Comparison of ENCODE assay signal across 12 mouse cellular contexts in genomic region chr17:12103781-12104180, GRCm38 (mm10). TPM values are rescaled to one million over a fixed set of nuclear protein-coding genes. Genes with fewer than 3 reads are reported as not detected.
A peak's percentile ranks its signal among the peaks of the same experiment; 100 is the strongest.
DNase-seq lines count a peak whose midpoint lies in the region; ATAC-seq and TF ChIP-seq lines count a peak whose summit lies in the region.
"Had no signal": no experiment of that assay in that cellular context is flagged by ENCODE, and none has a peak within 500 bp of the region (broad histone marks: within the 10 kb centered on the region; RNA-seq: fewer than 3 reads in every experiment).

No protein-coding gene starts in this region.

- no peak overlapping the region for H3K27ac ChIP-seq in lung, embryonic 14.5 days (ENCODE audit: low read depth)
- H3K27ac ChIP-seq in embryonic facial prominence, embryonic 11.5 days (replicated peaks; ENCODE audit: low read depth, low read length), result no peak overlapping the region
- H3K27ac ChIP-seq: embryonic facial prominence, embryonic 13.5 days; hindbrain, embryonic 15.5 days had no signal

- H3K4me2 ChIP-seq in lung, embryonic 14.5 days, result no peak overlapping the region
- H3K4me2 ChIP-seq in embryonic facial prominence, embryonic 11.5 days (ENCODE audit: low read depth, low read length), result no peak overlapping the region
- H3K4me2 ChIP-seq: embryonic facial prominence, embryonic 13.5 days; hindbrain, embryonic 15.5 days had no signal

- no peaks in the 10 kb centered on the region for H3K36me3 ChIP-seq in lung, embryonic 14.5 days (ENCODE audit: insufficient read depth)
- H3K36me3 ChIP-seq in embryonic facial prominence, embryonic 11.5 days (replicated peaks; ENCODE audit: control insufficient read depth, insufficient read depth, low read depth, low read length), result no peaks in the 10 kb centered on the region; the same call in 1 of the 2 replicates
- H3K36me3 ChIP-seq: embryonic facial prominence, embryonic 13.5 days; hindbrain, embryonic 15.5 days had no signal

- H3K4me3 ChIP-seq in lung, embryonic 14.5 days (ENCODE audit: low read depth, low read length), result no peak overlapping the region
- no peak overlapping the region for H3K4me3 ChIP-seq in embryonic facial prominence, embryonic 11.5 days (ENCODE audit: low read depth, low read length)
- H3K4me3 ChIP-seq: embryonic facial prominence, embryonic 13.5 days; hindbrain, embryonic 15.5 days had no signal

- peak; percentile 31 for DNase-seq in CD4-positive, CD25-positive, alpha-beta regulatory T cell, adult 2 months (ENCODE audit: low read depth, low spot score)
- DNase-seq in lung, embryonic 14.5 days, result peak; percentile 55
- DNase-seq in lung, adult 18-20 months, result no peak
- DNase-seq in embryonic facial prominence, embryonic 11.5 days (ENCODE audit: low spot score), result peak; percentile 14
- DNase-seq in spleen, postnatal 14 days (ENCODE audit: low spot score in 2 of 2), result peak; percentile 22 to 33
- DNase-seq in MN1 (ENCODE audit: low spot score), result no peak
- DNase-seq: heart, adult 11 months; retina, postnatal 1 day had no signal

- no peaks in the 10 kb centered on the region for H3K27me3 ChIP-seq in lung, embryonic 14.5 days (ENCODE audit: insufficient read depth, low read length)
- no peaks in the 10 kb centered on the region for H3K27me3 ChIP-seq in embryonic facial prominence, embryonic 11.5 days (ENCODE audit: control insufficient read depth, insufficient read depth, low read length)
- H3K27me3 ChIP-seq: embryonic facial prominence, embryonic 13.5 days; hindbrain, embryonic 15.5 days had no signal

- H3K4me1 ChIP-seq in lung, embryonic 14.5 days (ENCODE audit: insufficient read depth), result no peaks in the 10 kb centered on the region
- H3K4me1 ChIP-seq in embryonic facial prominence, embryonic 11.5 days (ENCODE audit: control insufficient read depth, insufficient read depth, low read length), result no peaks in the 10 kb centered on the region
- H3K4me1 ChIP-seq: embryonic facial prominence, embryonic 13.5 days; hindbrain, embryonic 15.5 days had no signal

- ATAC-seq in CD4-positive, CD25-positive, alpha-beta regulatory T cell, adult 4 months, result no peak
- no peak for ATAC-seq in lung, embryonic 14.5 days (ENCODE audit: insufficient read depth)
- ATAC-seq in embryonic facial prominence, embryonic 11.5 days (replicated peaks; ENCODE audit: insufficient number of reproducible peaks, low FRiP score, low TSS enrichment, low read depth), result no peak
- ATAC-seq in frontal cortex, adult (ENCODE audit: low TSS enrichment), result no peak

- 75% methylated on average over 6 of the region's 6 CpGs for WGBS in lung, embryonic 14.5 days
- WGBS in embryonic facial prominence, embryonic 11.5 days, result 81% methylated on average over 6 of the region's 6 CpGs

- TF ChIP-seq CTCF in lung, embryonic 14.5 days (IDR thresholded peaks at IDR 0.05; ENCODE audit: low read depth), result peak; percentile 60

- H3K9ac ChIP-seq in lung, embryonic 14.5 days, result no peak overlapping the region
- H3K9ac ChIP-seq in embryonic facial prominence, embryonic 11.5 days (replicated peaks; ENCODE audit: low read length), result no peak overlapping the region
- H3K9ac ChIP-seq: embryonic facial prominence, embryonic 13.5 days; hindbrain, embryonic 15.5 days had no signal

- no peaks in the 10 kb centered on the region for H3K9me3 ChIP-seq in lung, embryonic 14.5 days (ENCODE audit: low read depth, low read length)
- no peaks in the 10 kb centered on the region for H3K9me3 ChIP-seq in embryonic facial prominence, embryonic 11.5 days (replicated peaks; ENCODE audit: control insufficient read depth, low read length)
- H3K9me3 ChIP-seq: embryonic facial prominence, embryonic 13.5 days; hindbrain, embryonic 15.5 days had no signal

RNA-seq across cellular contexts. Expression of gene Agpat4, which starts 14.7 kb away (rescaled TPM):
- 10 to 100 TPM; 15.8 to 18.2 TPM for polyA plus RNA-seq in CD4-positive, CD25-positive, alpha-beta regulatory T cell, adult 4 months (2017; shearing (Covaris generic))
- polyA plus RNA-seq in lung, embryonic 14.5 days (2014; fragmentation: Nextera tagmentation; extraction: Ambion mirVana), result 27.4 and 28.2 TPM in 2 replicates
- polyA plus RNA-seq in embryonic facial prominence, embryonic 11.5 days (2014; fragmentation: Nextera tagmentation; extraction: Ambion mirVana), result 17.5 and 21.0 TPM in 2 replicates

Comparison
In these comparisons a context has a peak if more than half of its experiments do, and no peak if none do; other contexts are left out.
1. DNase-seq: peak in CD4-positive, CD25-positive, alpha-beta regulatory T cell, adult 2 months (single experiment), lung, embryonic 14.5 days (single experiment), embryonic facial prominence, embryonic 11.5 days (single experiment) and spleen, postnatal 14 days (2 of 2); none in lung, adult 18-20 months (0 of 2) and MN1 (single experiment).